Mouse (Mus musculus) limb, embryonic 12.5 days (tissue): ENCODE data around the gene Tnpo3. TPM values are rescaled to one million over a fixed set of nuclear protein-coding genes. Genes with fewer than 3 reads are reported as not detected.
"Not testable (repeated sequence)": the region's sequence is repeated elsewhere in the genome, so short reads cannot be mapped to it uniquely, and the experiment has no call there.

Experiments used
- ATAC-seq: fragments of 200-750 bp; cut with Nextera tagmentation; 2 replicates; pipeline ENCODE4 v1.8.0; 2017; ENCODE audit warnings: low read depth, moderate TSS enrichment; ENCODE audit not compliant: insufficient number of reproducible peaks, insufficient read depth, low FRiP score, low TSS enrichment
- H3K27ac ChIP-seq: fragments of 300-500 bp; sonication (generic); 2 replicates; pipeline ENCODE4 v1.5.1; 2016; ENCODE audit warnings: mild to moderate bottlenecking, moderate library complexity
- H3K27me3 ChIP-seq: fragments of 300-500 bp; sonication (generic); 2 replicates; pipeline ENCODE4 v1.6.1; 2016; ENCODE audit warnings: mild to moderate bottlenecking, moderate library complexity
- H3K36me3 ChIP-seq: fragments of 300-500 bp; sonication (generic); 2 replicates; pipeline ENCODE4 v1.6.1; 2016; ENCODE audit warnings: mild to moderate bottlenecking, moderate library complexity
- H3K4me1 ChIP-seq: fragments of 300-500 bp; sonication (generic); replicated peaks from 2 replicates; pipeline ENCODE4 v1.6.1; 2016
- H3K4me2 ChIP-seq: fragments of 300-500 bp; sonication (generic); 2 replicates; pipeline ENCODE4 v1.6.1; 2016; ENCODE audit warnings: mild to moderate bottlenecking, moderate library complexity
- H3K4me3 ChIP-seq: fragments of 300-500 bp; sonication (generic); replicated peaks from 2 replicates; pipeline ENCODE4 v1.5.1; 2016; ENCODE audit warnings: mild to moderate bottlenecking
- H3K9ac ChIP-seq: fragments of 300-500 bp; sonication (generic); replicated peaks from 2 replicates; pipeline ENCODE4 v1.6.1; 2016; ENCODE audit warnings: mild to moderate bottlenecking, moderate library complexity
- H3K9me3 ChIP-seq: fragments of 300-500 bp; sonication (generic); 2 replicates; pipeline ENCODE4 v1.6.1; 2016; ENCODE audit warnings: mild to moderate bottlenecking, moderate library complexity
- WGBS: fragments of 180-500 bp; shearing (Covaris S2); methylation state at CpG from one replicate; pipeline ENCODE4 v1.1.7; 2016; 5-methylcytosine and 5-hydroxymethylcytosine counted together
- polyA plus RNA-seq: library from polyadenylated mRNA; unstranded; fragments of >200 nt; fragmentation: Nextera tagmentation; extraction: Ambion mirVana; gene quantifications from 2 replicates; pipeline ENCODE4 v1.2.1, GENCODE M21; 2016

Gene Tnpo3
- polyA plus RNA-seq, 1 experiment from 2014 or later, result 106 TPM

GRCm38 (mm10) chr6:29610020-29610640 lies 443 bp upstream of the Tnpo3 start:
- H3K4me2 ChIP-seq, result peak overlapping the region; percentile 75
- peak overlapping the region; percentile 83 for H3K27ac ChIP-seq
- 0 out of 2 replicates have a peak, but pooled peaks have one; percentile 10 for ATAC-seq
- WGBS, result 28% methylated on average over 13 of the region's 13 CpGs
- H3K4me3 ChIP-seq, result peak overlapping the region; percentile 97
- not testable (repeated sequence) for H3K36me3 ChIP-seq, H3K9me3 ChIP-seq, H3K27me3 ChIP-seq
- H3K9ac ChIP-seq, result peak overlapping the region; percentile 90; the same call in 1 of the 2 replicates
- peaks cover 12% of the 10 kb centered on the region; the same call in 1 of the 2 replicates for H3K4me1 ChIP-seq

GRCm38 (mm10) chr6:29600188-29600587 lies 9.5 kb downstream of the Tnpo3 start:
- Histone ChIP-seq H3K27ac (no peak overlapping the region), H3K4me1 (no peaks in the 10 kb centered on the region), H3K9ac (no peak overlapping the region), H3K4me2 (no peak overlapping the region), H3K36me3 (0 out of 2 replicates have a peak, but pooled peaks cover 2% of the 10 kb centered on the region), H3K4me3 (no peak overlapping the region), H3K9me3 (no peaks in the 10 kb centered on the region), H3K27me3 (no peaks in the 10 kb centered on the region)
- ATAC-seq, result no peak

DNA sequence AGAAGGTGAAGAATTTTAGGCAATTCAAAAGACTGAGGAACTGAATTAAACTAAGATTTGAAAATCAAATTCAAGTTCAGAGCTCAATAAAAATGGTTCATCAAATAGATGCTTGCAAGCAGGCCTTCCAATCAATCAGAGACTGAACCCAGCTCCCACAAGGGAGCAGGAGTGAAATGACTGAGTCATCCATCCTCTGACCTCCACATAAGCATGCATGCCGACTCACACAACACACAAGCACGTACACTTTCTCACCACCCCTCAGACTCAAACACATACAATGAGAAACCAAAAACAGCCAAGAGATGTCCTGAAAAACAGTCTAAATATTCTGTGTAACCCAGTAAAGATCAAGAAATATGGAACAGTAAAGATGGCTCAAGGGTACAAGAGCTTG lies 14.0 kb downstream of the Tnpo3 start:
- H3K4me1 ChIP-seq, result no peaks in the 10 kb centered on the region
- no peak overlapping the region for H3K27ac ChIP-seq
- H3K9ac ChIP-seq, result no peak overlapping the region
- 85% methylated on average over 2 of the region's 2 CpGs for WGBS
- no peaks in the 10 kb centered on the region for H3K27me3 ChIP-seq
- H3K36me3 ChIP-seq, result 0 out of 2 replicates have a peak, but pooled peaks cover 2% of the 10 kb centered on the region
- no peak overlapping the region for H3K4me2 ChIP-seq
- ATAC-seq, result no peak
- H3K4me3 ChIP-seq, result no peak overlapping the region
- H3K9me3 ChIP-seq, result no peaks in the 10 kb centered on the region

GRCm38 (mm10) chr6:29581202-29581601 lies 28.5 kb downstream of the Tnpo3 start:
- Histone ChIP-seq H3K4me1 (no peaks in the 10 kb centered on the region), H3K27ac (no peak overlapping the region), H3K4me3 (no peak overlapping the region), H3K9me3 (peaks cover 7% of the 10 kb centered on the region; the same call in 1 of the 2 replicates), H3K4me2 (no peak overlapping the region), H3K36me3 (peaks cover 88% of the 10 kb centered on the region), H3K9ac (no peak overlapping the region), H3K27me3 (no peaks in the 10 kb centered on the region)
- ATAC-seq, result no peak
- WGBS, result 97% methylated on average over 3 of the region's 3 CpGs

- WGBS, result 86% methylated on average over 1 of the region's 1 CpGs
- H3K4me2 ChIP-seq, result no peak overlapping the region
- no peak for ATAC-seq
- H3K4me3 ChIP-seq, result no peak overlapping the region
- H3K27me3 ChIP-seq, result no peaks in the 10 kb centered on the region
- H3K27ac ChIP-seq, result no peak overlapping the region
- peaks cover 7% of the 10 kb centered on the region; the same call in 1 of the 2 replicates for H3K9me3 ChIP-seq
- no peaks in the 10 kb centered on the region for H3K4me1 ChIP-seq
- H3K36me3 ChIP-seq, result peaks cover 88% of the 10 kb centered on the region
- no peak overlapping the region for H3K9ac ChIP-seq
Measured at GRCm38 (mm10) chr6:29580770-29581169, 28.9 kb downstream of the Tnpo3 start.

DNA sequence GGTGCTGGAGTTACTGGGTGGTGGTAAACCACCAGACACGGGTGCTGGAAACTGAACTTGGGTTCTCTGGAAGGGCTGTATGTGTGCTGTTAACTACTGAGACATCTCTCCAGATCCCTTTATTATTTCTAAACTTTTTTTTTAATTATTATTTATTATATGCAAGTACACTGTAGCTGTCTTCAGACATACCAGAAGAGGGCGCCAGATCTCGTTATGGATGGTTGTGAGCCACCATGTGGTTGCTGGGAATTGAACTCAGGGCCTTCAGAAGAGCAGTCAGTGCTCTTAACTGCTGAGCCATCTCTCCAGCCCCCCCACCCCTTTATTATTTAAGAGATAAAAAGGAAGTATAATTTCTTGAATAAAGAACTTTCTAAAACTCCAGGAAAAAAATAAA lies 33.3 kb downstream of the Tnpo3 start:
- H3K4me3 ChIP-seq, H3K9ac ChIP-seq, H3K4me1 ChIP-seq, H3K4me2 ChIP-seq, ATAC-seq, H3K9me3 ChIP-seq, H3K27me3 ChIP-seq, H3K27ac ChIP-seq: not testable (repeated sequence)
- peaks cover 95% of the 10 kb centered on the region for H3K36me3 ChIP-seq
- WGBS, result 83% methylated on average over 3 of the region's 3 CpGs

- no peak overlapping the region for H3K27ac ChIP-seq
- no peaks in the 10 kb centered on the region for H3K27me3 ChIP-seq
- no peak for ATAC-seq
- no peak overlapping the region for H3K4me3 ChIP-seq
- no peaks in the 10 kb centered on the region for H3K4me1 ChIP-seq
- no peak overlapping the region for H3K4me2 ChIP-seq
- peaks cover 89% of the 10 kb centered on the region for H3K36me3 ChIP-seq
- WGBS, result 95% methylated on average over 2 of the region's 2 CpGs
- no peaks in the 10 kb centered on the region for H3K9me3 ChIP-seq
- H3K9ac ChIP-seq, result no peak overlapping the region
Measured at GRCm38 (mm10) chr6:29557112-29557511, 52.6 kb downstream of the Tnpo3 start.

- Histone ChIP-seq H3K4me1 (no peaks in the 10 kb centered on the region), H3K27ac (no peak overlapping the region), H3K27me3 (no peaks in the 10 kb centered on the region), H3K4me2 (no peak overlapping the region), H3K9ac (no peak overlapping the region), H3K4me3 (no peak overlapping the region), H3K36me3 (peaks cover 95% of the 10 kb centered on the region), H3K9me3 (no peaks in the 10 kb centered on the region)
- ATAC-seq, result no peak
- 90% methylated on average over 2 of the region's 2 CpGs for WGBS
Measured at GRCm38 (mm10) chr6:29552526-29552925, 57.2 kb downstream of the Tnpo3 start.

DNA sequence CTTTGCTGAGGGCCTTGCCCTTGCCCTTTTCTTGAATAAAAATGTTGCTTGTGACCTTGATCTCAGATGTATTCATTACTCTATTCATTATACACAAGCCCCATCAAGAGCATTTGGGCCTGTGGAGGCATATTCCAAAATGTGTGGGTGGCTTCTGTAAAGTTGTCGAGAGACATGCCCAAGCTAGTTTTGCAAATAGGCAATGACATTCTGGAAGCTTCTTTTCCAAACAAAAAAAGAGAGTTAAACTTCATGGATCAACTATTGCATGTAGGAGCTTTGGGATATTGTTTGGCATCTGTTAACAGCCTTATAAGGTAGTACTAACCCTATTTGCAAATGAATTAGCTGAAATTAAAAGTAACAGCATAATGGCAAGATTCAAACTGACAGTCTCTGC lies 61.6 kb downstream of the Tnpo3 start:
- no peak overlapping the region for H3K4me2 ChIP-seq
- H3K9ac ChIP-seq, result no peak overlapping the region
- H3K9me3 ChIP-seq, result peaks cover 5% of the 10 kb centered on the region
- 95% methylated on average over 1 of the region's 1 CpGs for WGBS
- H3K4me1 ChIP-seq, result no peaks in the 10 kb centered on the region
- H3K27ac ChIP-seq, result no peak overlapping the region
- no peaks in the 10 kb centered on the region for H3K27me3 ChIP-seq
- H3K4me3 ChIP-seq, result no peak overlapping the region
- peaks cover 95% of the 10 kb centered on the region for H3K36me3 ChIP-seq
- no peak for ATAC-seq

GRCm38 (mm10) chr6:29547582-29547981 lies 62.1 kb downstream of the Tnpo3 start:
- Histone ChIP-seq H3K27ac (no peak overlapping the region), H3K9me3 (peaks cover 5% of the 10 kb centered on the region), H3K4me3 (no peak overlapping the region), H3K9ac (no peak overlapping the region), H3K4me2 (no peak overlapping the region), H3K4me1 (no peaks in the 10 kb centered on the region), H3K27me3 (no peaks in the 10 kb centered on the region), H3K36me3 (peaks cover 95% of the 10 kb centered on the region)
- ATAC-seq, result no peak

GRCm38 (mm10) chr6:29545611-29546010 lies 64.1 kb downstream of the Tnpo3 start:
- no peak overlapping the region for H3K4me3 ChIP-seq
- H3K36me3 ChIP-seq, result peaks cover 92% of the 10 kb centered on the region
- peaks cover 5% of the 10 kb centered on the region for H3K9me3 ChIP-seq
- no peaks in the 10 kb centered on the region for H3K4me1 ChIP-seq
- 94% methylated on average over 2 of the region's 2 CpGs for WGBS
- no peaks in the 10 kb centered on the region for H3K27me3 ChIP-seq
- no peak for ATAC-seq
- H3K4me2 ChIP-seq, result no peak overlapping the region
- no peak overlapping the region for H3K9ac ChIP-seq
- no peak overlapping the region for H3K27ac ChIP-seq

DNA sequence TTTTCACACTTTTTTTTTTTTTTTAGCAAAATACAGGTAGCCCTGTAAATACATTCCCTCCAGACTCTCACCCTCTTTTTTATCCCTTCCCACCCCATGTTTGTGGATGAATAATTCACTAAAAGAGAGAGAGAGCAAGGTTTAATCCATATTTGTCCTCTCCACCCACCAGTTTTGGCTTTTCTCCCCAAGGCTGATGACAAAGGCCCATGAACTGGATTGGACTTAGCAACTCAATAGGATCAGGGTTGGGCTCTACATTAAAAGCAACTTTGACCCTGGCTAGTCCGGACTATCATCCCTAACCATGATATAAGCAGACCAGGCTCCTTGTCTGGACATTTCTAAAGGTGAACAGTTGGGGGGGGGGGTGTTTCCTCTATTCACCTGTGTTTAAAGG lies 68.7 kb downstream of the Tnpo3 start:
- no peak overlapping the region for H3K4me2 ChIP-seq
- H3K36me3 ChIP-seq, result peaks cover 77% of the 10 kb centered on the region
- H3K4me3 ChIP-seq, result no peak overlapping the region
- H3K27me3 ChIP-seq, result no peaks in the 10 kb centered on the region
- no peaks in the 10 kb centered on the region for H3K4me1 ChIP-seq
- no peak overlapping the region for H3K9ac ChIP-seq
- no peak overlapping the region for H3K27ac ChIP-seq
- ATAC-seq, result no peak
- WGBS, result 89% methylated on average over 1 of the region's 1 CpGs
- H3K9me3 ChIP-seq, result peaks cover 5% of the 10 kb centered on the region
